Mouse (Mus musculus) induced T-regulatory cell, adult 2 months (primary cell): Measurements from ENCODE around the gene Lmo3.

Source experiments
- DNase-seq: peaks from one replicate; pipeline ENCODE4 v3.0.0-alpha.2; 2012; ENCODE audit warnings: low read depth

Lmo3 gene

GRCm38 (mm10) chr6:138422671-138423321 is 159.0 kb downstream of the Lmo3 start:
- DNase-seq, result no peak

- DNase-seq, result no peak
These were observed 159.7 kb downstream of the Lmo3 start for GRCm38 (mm10) chr6:138421931-138422531.

DNA sequence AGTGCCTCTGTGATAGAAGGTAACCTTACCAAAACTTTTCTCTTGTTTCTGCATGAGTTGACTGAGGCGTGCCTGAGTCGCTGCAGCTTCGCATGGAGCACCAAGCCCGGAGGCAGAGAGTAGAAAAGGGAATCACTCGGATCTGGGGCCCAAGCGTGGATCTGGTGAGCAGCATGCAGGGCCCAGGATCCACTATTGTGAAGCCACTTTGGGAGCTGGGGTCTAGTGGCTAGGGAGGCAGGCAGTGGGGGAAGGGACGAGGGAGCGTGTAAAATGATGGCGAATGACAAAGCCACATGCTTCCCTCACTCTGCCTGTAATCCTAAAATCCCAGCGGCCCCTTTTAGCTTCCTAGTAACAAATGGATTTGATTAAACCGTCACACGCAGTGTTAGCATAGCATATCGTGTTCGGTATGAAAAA is 160.6 kb downstream of the Lmo3 start:
- DNase-seq, result no peak

GRCm38 (mm10) chr6:138420536-138420891 is 161.3 kb downstream of the Lmo3 start:
- no peak for DNase-seq

DNA sequence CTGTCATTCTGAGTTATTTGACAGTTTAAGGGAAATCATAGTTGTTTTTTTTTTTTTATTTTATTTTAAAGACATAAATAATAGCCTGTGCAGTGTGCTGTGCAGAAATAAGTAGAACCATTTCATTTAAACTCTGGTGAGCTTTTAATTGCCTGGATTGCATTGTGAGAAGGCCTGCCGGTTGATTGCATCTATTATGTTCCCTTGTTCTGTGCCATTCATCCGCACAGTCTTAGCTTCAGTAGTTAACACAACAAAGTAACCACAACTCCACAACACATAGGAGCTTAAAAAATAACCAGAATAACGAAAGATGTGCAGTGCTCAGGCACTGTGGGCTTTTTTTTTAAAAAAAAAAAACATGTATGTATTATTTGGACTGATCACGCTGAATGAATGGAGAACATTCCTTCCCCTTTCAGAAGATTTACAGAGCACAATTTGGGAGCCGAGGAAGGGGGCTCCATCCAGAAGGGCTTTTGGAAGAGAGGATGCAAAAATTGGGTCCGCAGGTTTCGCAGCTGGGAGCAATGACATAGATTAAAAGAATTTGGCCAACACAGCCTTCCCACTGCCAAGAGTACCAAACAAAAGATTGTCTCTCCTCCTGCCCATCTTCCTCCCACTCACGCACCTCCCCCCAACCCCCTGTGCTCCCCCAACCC is 161.8 kb downstream of the Lmo3 start:
- no peak for DNase-seq

DNA sequence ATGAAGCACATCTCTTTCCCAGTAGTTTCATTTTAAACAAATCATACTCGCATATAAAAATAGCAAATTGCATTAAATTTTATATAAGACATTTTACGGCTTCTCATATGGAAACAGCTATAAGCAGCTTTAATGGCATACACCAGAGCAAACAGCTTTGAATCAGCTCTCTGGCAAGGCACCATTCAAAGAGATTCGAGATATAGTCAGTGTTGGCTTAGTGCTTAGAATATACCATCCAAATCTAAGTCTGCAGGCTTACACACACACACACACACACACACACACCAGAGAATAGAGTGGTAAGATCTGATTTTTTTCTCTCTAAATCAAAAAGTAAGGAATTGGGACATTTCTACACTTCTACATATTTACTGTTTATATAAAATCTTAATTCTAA is 169.7 kb downstream of the Lmo3 start:
- no peak for DNase-seq

- DNase-seq, result no peak
These were observed 179.7 kb downstream of the Lmo3 start for GRCm38 (mm10) chr6:138402031-138402430.

DNA sequence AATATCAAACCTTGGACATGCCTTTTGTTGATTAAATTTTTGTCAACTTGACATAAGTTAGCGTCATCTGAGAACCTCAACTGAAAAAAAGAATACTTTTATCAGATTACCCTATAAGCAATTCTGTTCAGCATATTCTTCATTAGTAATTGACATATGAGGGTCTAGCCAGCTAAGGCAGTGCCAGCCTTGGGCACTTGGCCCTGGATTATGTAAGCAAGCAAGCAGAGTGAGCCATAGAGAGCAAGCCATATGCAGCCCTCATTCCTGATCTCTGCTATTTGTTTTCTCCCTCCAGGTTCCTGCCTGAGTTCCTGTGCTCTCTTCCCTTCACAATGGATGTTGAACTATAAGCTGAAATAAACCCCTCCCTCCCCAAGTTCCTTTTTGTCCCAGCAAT is 182.9 kb downstream of the Lmo3 start:
- DNase-seq, result no peak

DNA sequence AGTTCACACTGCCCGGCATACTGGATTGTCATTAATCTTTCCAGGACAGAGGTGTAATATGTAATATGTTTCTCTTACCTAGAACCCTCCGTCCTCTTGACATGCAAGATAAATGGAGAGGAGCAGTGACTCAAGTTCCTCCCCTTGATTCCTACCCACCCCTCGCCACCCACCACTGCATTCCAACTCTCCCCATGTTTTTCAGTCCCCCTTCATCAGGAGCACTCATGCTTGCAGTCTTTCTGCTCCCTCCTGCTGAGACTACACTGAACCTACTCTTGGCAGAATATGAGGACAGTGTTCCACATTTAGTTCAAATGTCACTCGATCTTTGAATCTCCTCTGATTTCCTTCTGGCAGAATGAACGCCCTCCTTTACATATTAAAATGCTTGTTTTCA is 190.7 kb downstream of the Lmo3 start:
- no peak for DNase-seq

DNA sequence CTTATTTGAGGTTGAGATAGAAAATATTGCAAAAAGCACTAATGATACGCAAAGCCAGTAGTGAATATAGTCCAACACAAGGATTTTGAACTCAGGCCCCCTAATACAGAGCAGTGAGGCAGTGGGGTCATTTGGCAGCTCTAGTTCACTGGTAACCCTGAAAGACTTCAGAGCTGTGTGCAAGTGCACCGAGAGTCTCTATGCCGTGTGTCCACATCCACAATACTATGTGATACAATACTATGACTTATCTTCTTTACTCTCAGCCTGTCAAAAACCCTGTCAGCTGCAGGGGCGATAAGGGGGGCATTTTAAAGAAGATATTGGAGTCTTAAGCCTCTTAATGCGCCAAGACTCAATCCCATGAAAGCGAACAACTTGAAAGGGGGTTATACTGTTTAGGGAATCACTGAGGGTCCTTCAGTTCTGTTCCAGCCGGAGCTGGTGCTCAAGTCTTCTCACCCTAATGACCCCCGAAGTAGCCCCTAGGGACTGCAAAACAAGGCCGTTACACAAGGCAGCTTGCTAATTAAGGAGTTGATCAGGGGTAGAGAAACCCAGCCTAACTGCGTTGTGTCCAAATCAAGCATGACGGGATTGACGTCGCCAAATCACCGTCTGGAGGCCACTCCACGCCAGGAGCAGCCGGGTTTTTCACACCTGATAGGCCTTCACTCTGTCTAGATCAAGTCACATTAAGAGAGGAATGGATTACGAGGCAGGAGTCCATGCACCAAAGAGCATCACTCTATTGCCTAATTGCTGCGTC is 193.4 kb downstream of the Lmo3 start:
- no peak for DNase-seq

- no peak for DNase-seq
These were observed 198.6 kb downstream of the Lmo3 start for GRCm38 (mm10) chr6:138383208-138383607.

- no peak for DNase-seq
These were observed 210.6 kb downstream of the Lmo3 start for GRCm38 (mm10) chr6:138371176-138371575.

DNA sequence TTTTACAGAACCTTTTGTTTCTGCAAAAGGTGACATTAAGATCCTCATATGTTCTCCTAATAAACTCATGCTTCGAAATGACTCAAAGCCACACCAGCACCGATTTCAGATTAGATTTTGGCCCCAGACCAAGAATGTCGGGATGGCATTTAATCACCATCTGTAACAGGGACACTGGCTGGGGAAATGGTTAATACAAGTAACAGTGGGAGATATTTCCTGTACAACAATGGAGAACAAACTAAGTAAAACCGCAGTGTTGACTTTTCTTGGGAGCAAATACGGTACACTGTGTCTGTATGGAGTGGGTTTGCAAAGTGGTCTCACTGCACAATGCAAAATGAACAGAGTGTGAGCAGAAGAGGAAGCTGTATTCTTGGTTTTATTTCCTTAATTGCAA is 217.7 kb downstream of the Lmo3 start:
- DNase-seq, result no peak

DNA sequence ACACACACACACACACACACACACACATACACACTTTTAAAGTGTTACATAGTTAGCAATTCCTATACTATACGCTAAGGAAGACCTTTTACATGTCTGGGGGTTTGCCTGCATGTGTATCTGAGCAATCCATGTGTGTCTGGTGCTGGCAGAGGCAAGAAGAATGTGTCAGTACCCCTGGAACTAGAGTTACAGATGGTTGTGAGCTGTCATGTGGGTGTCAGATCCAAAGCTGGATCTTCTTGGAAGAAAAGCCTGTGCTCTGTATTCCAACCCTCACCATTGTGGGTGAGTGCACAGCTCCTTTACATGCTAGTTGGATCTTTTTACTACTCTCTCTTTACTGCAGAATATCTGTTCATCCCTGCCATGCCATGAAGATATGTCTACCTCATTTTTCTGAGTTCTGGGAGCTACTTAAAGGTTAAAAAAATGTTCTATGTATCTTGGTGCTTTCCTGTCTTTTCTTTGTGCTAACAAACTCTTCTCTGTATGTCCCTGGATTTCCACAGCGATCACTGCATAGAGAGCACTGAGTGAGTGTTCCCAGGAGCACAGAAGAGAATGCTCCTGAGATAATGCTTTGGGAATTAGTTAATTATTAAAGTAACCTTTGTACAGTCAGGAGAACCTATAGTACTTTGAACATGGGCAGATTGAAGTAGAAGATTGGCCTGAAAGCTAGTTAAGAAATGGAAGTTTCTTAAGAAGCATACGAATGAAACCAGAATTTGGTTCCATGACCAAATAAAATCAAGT is 231.0 kb downstream of the Lmo3 start:
- DNase-seq, result no peak

GRCm38 (mm10) chr6:138346558-138346957 is 235.2 kb downstream of the Lmo3 start:
- no peak for DNase-seq

GRCm38 (mm10) chr6:138335858-138336257 is 245.9 kb downstream of the Lmo3 start:
- no peak for DNase-seq

GRCm38 (mm10) chr6:138333991-138334390 is 247.8 kb downstream of the Lmo3 start:
- no peak for DNase-seq

GRCm38 (mm10) chr6:138325744-138326400 is 255.9 kb downstream of the Lmo3 start:
- DNase-seq, result no peak

- DNase-seq, result no peak
These were observed 256.6 kb downstream of the Lmo3 start for GRCm38 (mm10) chr6:138325145-138325544.

DNA sequence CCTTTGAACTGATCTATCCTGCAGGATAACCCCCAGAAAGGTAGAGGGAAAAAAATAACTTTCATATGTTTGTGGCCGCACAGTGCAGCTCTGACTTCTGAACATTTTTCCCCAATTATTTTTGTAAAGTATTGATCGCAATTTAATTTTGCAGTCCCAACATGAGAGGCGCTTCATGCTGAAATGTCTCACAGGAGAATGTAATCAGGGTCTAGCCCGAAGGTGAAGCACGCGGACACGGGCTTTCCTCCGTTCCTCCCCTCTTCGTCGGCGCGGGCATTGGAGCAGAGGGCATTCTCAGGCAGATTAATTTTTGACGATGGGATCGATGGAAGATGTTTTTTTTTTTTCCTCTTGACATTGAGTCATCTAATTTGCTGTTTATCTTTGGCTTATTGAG is 258.4 kb downstream of the Lmo3 start:
- DNase-seq, result no peak

DNA sequence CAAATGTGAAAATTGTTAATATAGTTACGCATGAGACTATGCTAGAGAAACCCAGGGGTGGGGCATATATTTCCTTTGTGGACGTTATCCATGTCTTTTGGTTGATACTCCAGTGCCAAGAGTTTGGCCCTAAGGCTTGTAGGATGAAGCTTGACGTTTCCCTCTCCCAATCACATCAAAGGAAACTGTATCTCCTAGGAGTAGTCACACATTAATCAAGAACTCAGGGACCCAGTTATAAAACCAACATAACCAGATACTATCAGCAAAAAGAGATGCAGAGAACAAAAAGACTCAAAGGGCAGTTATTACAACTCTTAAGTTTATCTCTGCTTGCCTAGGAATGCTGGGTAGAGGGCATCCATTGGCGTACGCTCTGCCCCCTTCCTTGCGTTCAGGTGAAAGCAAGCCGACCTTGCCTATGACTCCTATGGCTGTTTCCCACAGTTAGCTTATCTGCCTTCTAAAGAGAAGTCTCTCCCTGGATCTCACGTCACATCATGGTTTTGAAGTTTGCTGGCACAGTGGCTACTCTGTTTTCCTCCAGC is 261.5 kb downstream of the Lmo3 start:
- no peak for DNase-seq
